ENCODE assay signal across 19 mouse cellular contexts in genomic region chr10:74834359-74834758, GRCm38 (mm10).
"Had no signal": no experiment of that assay in that cellular context is flagged by ENCODE, and none has a peak within 500 bp of the region (broad histone marks: within the 10 kb centered on the region; RNA-seq: fewer than 3 reads in every experiment).

No protein-coding gene starts in this region.

- H3K9ac ChIP-seq: liver, postnatal 0 days; lung, embryonic 15.5 days; midbrain, embryonic 13.5 days; midbrain, embryonic 15.5 days; neural tube, embryonic 12.5 days; stomach, embryonic 15.5 days had no signal

- H3K9me3 ChIP-seq: lung, embryonic 15.5 days; midbrain, embryonic 13.5 days; midbrain, embryonic 15.5 days; neural tube, embryonic 12.5 days; stomach, embryonic 15.5 days had no signal

- H3K27ac ChIP-seq: lung, embryonic 15.5 days; macrophage; midbrain, embryonic 13.5 days; midbrain, embryonic 15.5 days; neural tube, embryonic 12.5 days; stomach, embryonic 15.5 days; stomach, postnatal 0 days had no signal

- ATAC-seq: liver, postnatal 0 days; lung, postnatal 0 days; midbrain, embryonic 13.5 days; midbrain, embryonic 15.5 days had no signal

- H3K4me3 ChIP-seq: lung, embryonic 15.5 days; megakaryocyte, embryonic 14.5 days; midbrain, embryonic 13.5 days; midbrain, embryonic 15.5 days; neural tube, embryonic 12.5 days; stomach, embryonic 15.5 days had no signal

- H3K27me3 ChIP-seq: lung, embryonic 15.5 days; megakaryocyte, embryonic 14.5 days; midbrain, embryonic 13.5 days; midbrain, embryonic 15.5 days; neural tube, embryonic 12.5 days; stomach, embryonic 15.5 days had no signal

- H3K4me1 ChIP-seq: lung, embryonic 15.5 days; midbrain, embryonic 13.5 days; midbrain, embryonic 15.5 days; neural tube, embryonic 12.5 days; stomach, embryonic 15.5 days had no signal

- H3K4me2 ChIP-seq: lung, embryonic 15.5 days; midbrain, embryonic 11.5 days; midbrain, embryonic 13.5 days; midbrain, embryonic 15.5 days; neural tube, embryonic 12.5 days; stomach, embryonic 15.5 days had no signal

- H3K36me3 ChIP-seq: lung, embryonic 15.5 days; midbrain, embryonic 13.5 days; midbrain, embryonic 15.5 days; neural tube, embryonic 12.5 days; stomach, embryonic 15.5 days had no signal

- DNase-seq: liver, postnatal 0 days; lung, adult 2 months; lung, postnatal 14 days; lung, postnatal 36 days; right cerebral cortex, postnatal 14 days; spleen, adult 18-20 months; thymus, adult 2 months; thymus, postnatal 25 days; thymus, postnatal 4 days had no signal
